12 mouse cellular contexts compared by ENCODE assay signal in genomic region chr11:109545700-109546143, GRCm38 (mm10).
DNase-seq lines count a peak whose midpoint lies in the region; ATAC-seq and TF ChIP-seq lines count a peak whose summit lies in the region.
"Had no signal": no experiment of that assay in that cellular context is flagged by ENCODE, and none has a peak within 500 bp of the region (broad histone marks: within the 10 kb centered on the region; RNA-seq: fewer than 3 reads in every experiment).

No protein-coding gene starts in this region.

- H3K9ac ChIP-seq in heart, embryonic 12.5 days, result no peak overlapping the region
- peak overlapping the region; percentile 6 for H3K9ac ChIP-seq in MEL (ENCODE audit: control insufficient read depth, low read depth, low read length, poor library complexity, severe bottlenecking)
- H3K9ac ChIP-seq in liver, embryonic 14.5 days (replicated peaks), result peak overlapping the region; percentile 38

- H3K4me1 ChIP-seq in heart, embryonic 12.5 days (replicated peaks), result peaks cover 34% of the 10 kb centered on the region
- H3K4me1 ChIP-seq in MEL (ENCODE audit: control insufficient read depth in 1 of 2, insufficient read depth in 2 of 2, low read length in 2 of 2), result peaks cover 30 to 42% of the 10 kb centered on the region in 2 experiments
- H3K4me1 ChIP-seq in liver, embryonic 14.5 days (replicated peaks; ENCODE audit: control insufficient read depth in 2 of 2, insufficient read depth in 2 of 2, low read length in 1 of 2), result peaks cover 58 to 73% of the 10 kb centered on the region in 2 experiments

- no peaks in the 10 kb centered on the region for H3K79me2 ChIP-seq in MEL (ENCODE audit: control insufficient read depth, insufficient read depth, low read length, poor library complexity)

- no peak for TF ChIP-seq POLR2A in MEL (IDR thresholded peaks at IDR 0.05; ENCODE audit: control insufficient read depth in 1 of 2, insufficient read depth in 1 of 2, low read depth in 1 of 2, low read length in 2 of 2, poor library complexity in 1 of 2)

- no peak overlapping the region for H3K4me3 ChIP-seq in heart, embryonic 12.5 days
- peak overlapping the region; percentile 17 to 43 for H3K4me3 ChIP-seq in MEL (ENCODE audit: control insufficient read depth in 1 of 2, insufficient read depth in 1 of 2, low read depth in 2 of 2, low read length in 2 of 2)
- H3K4me3 ChIP-seq in liver, embryonic 14.5 days (ENCODE audit: insufficient read depth in 1 of 2, low read depth in 2 of 2, low read length in 2 of 2), result no peak overlapping the region
- H3K4me3 ChIP-seq: heart, adult 2 months had no signal

- H3K27ac ChIP-seq in heart, embryonic 12.5 days (ENCODE audit: poor library complexity, severe bottlenecking), result no peak overlapping the region
- peak overlapping the region; percentile 8; the same call in 1 of the 2 replicates for H3K27ac ChIP-seq in MEL (ENCODE audit: control insufficient read depth, low read depth, low read length)
- H3K27ac ChIP-seq in liver, embryonic 14.5 days, result peak overlapping the region; percentile 58
- H3K27ac ChIP-seq: heart, adult 2 months had no signal

- DNase-seq in heart, adult 11 months, result no peak
- peak; percentile 64 for DNase-seq in MEL (ENCODE audit: low read depth, low spot score)
- peak; percentile 95 for DNase-seq in kidney, adult 9 months
- no peak for DNase-seq in liver, embryonic 14.5 days (ENCODE audit: low read depth in 3 of 3, low spot score in 3 of 3)
- no peak for DNase-seq in neural tube, embryonic 10.5 days (ENCODE audit: extremely low spot score, low spot score)
- DNase-seq in layer of hippocampus, postnatal 14 days (ENCODE audit: low spot score in 2 of 2), result no peak
- DNase-seq in embryo, embryonic 9.5 days (ENCODE audit: extremely low spot score), result no peak
- DNase-seq: heart, adult 2 months; layer of hippocampus, adult 9-11 months; lung, postnatal 4 days; thymus, adult 18-20 months had no signal

- TF ChIP-seq RAD21 in MEL (IDR thresholded peaks at IDR 0.05; ENCODE audit: low read depth, low read length), result no peak

- WGBS in heart, embryonic 12.5 days, result 51% methylated on average over 12 of the region's 12 CpGs
- whole genome bisulfite sequencing in liver, embryonic 14.5 days (ENCODE audit: insufficient replicate concordance), result 25% methylated on average over 12 of the region's 12 CpGs

- TF ChIP-seq EP300 in MEL (IDR thresholded peaks at IDR 0.05; ENCODE audit: low read depth in 1 of 2, low read length in 2 of 2), result peak; percentile 57; a peak in 3 of 4 replicates
- TF ChIP-seq EP300 in liver, embryonic 14.5 days (IDR thresholded peaks at IDR 0.05; ENCODE audit: low read depth), result no peak

- no peak for ATAC-seq in heart, embryonic 12.5 days (ENCODE audit: insufficient number of reproducible peaks, low FRiP score)
- ATAC-seq in liver, embryonic 14.5 days (ENCODE audit: insufficient read depth), result no peak

- H3K9me3 ChIP-seq in heart, embryonic 12.5 days (replicated peaks), result no peaks in the 10 kb centered on the region
- no peaks in the 10 kb centered on the region for H3K9me3 ChIP-seq in MEL (replicated peaks; ENCODE audit: insufficient read depth, low read length)
- no peaks in the 10 kb centered on the region for H3K9me3 ChIP-seq in liver, embryonic 14.5 days (ENCODE audit: control insufficient read depth, low read length)

- peak overlapping the region; percentile 33 for H3K4me2 ChIP-seq in heart, embryonic 12.5 days
- peak overlapping the region; percentile 63 for H3K4me2 ChIP-seq in liver, embryonic 14.5 days (ENCODE audit: low read depth)

- no peak for TF ChIP-seq CTCF in MEL (IDR thresholded peaks at IDR 0.05 in 2 of 3, conservative IDR thresholded peaks at IDR 0.05 in 1 of 3; ENCODE audit: control insufficient read depth in 1 of 3, insufficient read depth in 1 of 3, low read depth in 2 of 3, low read length in 3 of 3, poor library complexity in 1 of 3, severe bottlenecking in 1 of 3)
- TF ChIP-seq CTCF in liver, embryonic 14.5 days (IDR thresholded peaks at IDR 0.05; ENCODE audit: low read depth), result no peak

- no peaks in the 10 kb centered on the region for H3K36me3 ChIP-seq in heart, embryonic 12.5 days
- H3K36me3 ChIP-seq in MEL (ENCODE audit: control insufficient read depth in 1 of 2, insufficient read depth in 2 of 2, low read length in 2 of 2), result peaks cover 0 to 27% of the 10 kb centered on the region in 2 experiments; a peak in 2 of 4 replicates
- H3K36me3 ChIP-seq in liver, embryonic 14.5 days (replicated peaks; ENCODE audit: control insufficient read depth, insufficient read depth, low read depth), result no peaks in the 10 kb centered on the region

- H3K27me3 ChIP-seq in heart, embryonic 12.5 days (replicated peaks), result 0 out of 2 replicates have a peak, but pooled peaks cover 3% of the 10 kb centered on the region
- H3K27me3 ChIP-seq in MEL (ENCODE audit: control insufficient read depth in 1 of 2, insufficient read depth in 2 of 2, low read length in 2 of 2), result no peaks in the 10 kb centered on the region
- no peaks in the 10 kb centered on the region for H3K27me3 ChIP-seq in liver, embryonic 14.5 days (ENCODE audit: control insufficient read depth, insufficient read depth, low read length)

TF ChIP-seq in MEL, 35 proteins besides CTCF, POLR2A, EP300 and RAD21:
- TF ChIP-seq USF1 (IDR thresholded peaks at IDR 0.05; ENCODE audit: low read depth, low read length) (no peak), UBTF (IDR thresholded peaks at IDR 0.05; ENCODE audit: borderline replicate concordance, insufficient read depth, low read depth, low read length) (no peak), SIN3A (IDR thresholded peaks at IDR 0.05; ENCODE audit: low read length) (no peak), TBP (IDR thresholded peaks at IDR 0.05; ENCODE audit: low read depth, low read length) (no peak), ZMIZ1 (IDR thresholded peaks at IDR 0.05; ENCODE audit: low read depth, low read length) (no peak), GABPA (IDR thresholded peaks at IDR 0.05; ENCODE audit: low read depth, low read length) (no peak), JUND (IDR thresholded peaks at IDR 0.05; ENCODE audit: low read depth, low read length) (no peak), TCF12 (IDR thresholded peaks at IDR 0.05; ENCODE audit: low read depth, low read length) (peak; percentile 71), MXI1 (IDR thresholded peaks at IDR 0.05; ENCODE audit: low read depth, low read length) (no peak; the same call in 1 of the 2 replicates), NRF1 (IDR thresholded peaks at IDR 0.05; ENCODE audit: insufficient read depth, low read depth, low read length, poor library complexity, severe bottlenecking) (no peak), RCOR1 (IDR thresholded peaks at IDR 0.05; ENCODE audit: low read depth, low read length) (peak; percentile 52), ETS1 (IDR thresholded peaks at IDR 0.05; ENCODE audit: low read depth, low read length) (peak; percentile 62), KAT2A (conservative IDR thresholded peaks at IDR 0.05; ENCODE audit: low read depth, low read length) (no peak), SMC3 (IDR thresholded peaks at IDR 0.05; ENCODE audit: low read depth, low read length) (no peak), MAFK (IDR thresholded peaks at IDR 0.05; ENCODE audit: borderline replicate concordance, low read depth, low read length) (no peak), MAX (IDR thresholded peaks at IDR 0.05; ENCODE audit: low read length) (no peak), MAZ (IDR thresholded peaks at IDR 0.05; ENCODE audit: low read depth, low read length) (no peak), USF2 (IDR thresholded peaks at IDR 0.05; ENCODE audit: borderline replicate concordance in 1 of 2, insufficient read depth in 1 of 2, low read depth in 1 of 2, low read length in 2 of 2) (no peak), MYB (IDR thresholded peaks at IDR 0.05; ENCODE audit: low read depth, low read length) (no peak), GATA1 (IDR thresholded peaks at IDR 0.05; ENCODE audit: low read depth, low read length) (peak; percentile 72; the same call in 1 of the 2 replicates), ZKSCAN1 (IDR thresholded peaks at IDR 0.05; ENCODE audit: low read depth, low read length) (no peak), TAL1 (IDR thresholded peaks at IDR 0.05; ENCODE audit: low read length) (0 out of 2 replicates have a peak, but pooled peaks have one; percentile 10), CHD1 (IDR thresholded peaks at IDR 0.05; ENCODE audit: low read depth, low read length) (no peak), HCFC1 (IDR thresholded peaks at IDR 0.05; ENCODE audit: low read depth, low read length) (no peak), ELF1 (IDR thresholded peaks at IDR 0.05; ENCODE audit: low read depth, low read length) (no peak), ZNF384 (IDR thresholded peaks at IDR 0.05; ENCODE audit: low read depth, low read length) (no peak), MYC (IDR thresholded peaks at IDR 0.05; ENCODE audit: low read depth, low read length) (no peak), POLR2AphosphoS5 (IDR thresholded peaks at IDR 0.05; ENCODE audit: borderline replicate concordance, low read depth, low read length) (no peak), BHLHE40 (IDR thresholded peaks at IDR 0.05; ENCODE audit: borderline replicate concordance, low read depth, low read length) (no peak), POLR2AphosphoS2 (IDR thresholded peaks at IDR 0.05; ENCODE audit: low read length) (no peak), CHD2 (IDR thresholded peaks at IDR 0.05; ENCODE audit: low read length) (no peak), E2F4 (IDR thresholded peaks at IDR 0.05; ENCODE audit: borderline replicate concordance, low read depth, low read length) (no peak), MEF2A (IDR thresholded peaks at IDR 0.05; ENCODE audit: extremely low read depth, insufficient replicate concordance, low read depth, low read length, poor library complexity, severe bottlenecking) (no peak), NELFE (IDR thresholded peaks at IDR 0.05; ENCODE audit: low read depth, low read length) (no peak), ZC3H11A (IDR thresholded peaks at IDR 0.05; ENCODE audit: low read depth, low read length) (no peak)

Comparison
In these comparisons a context has a peak if more than half of its experiments do, and no peak if none do; other contexts are left out.
1. H3K4me3 ChIP-seq: peak in MEL (2 of 2); none in heart, embryonic 12.5 days (single experiment) and liver, embryonic 14.5 days (0 of 2).
2. DNase-seq: peak in MEL (single experiment) and kidney, adult 9 months (single experiment); none in heart, adult 11 months (single experiment), liver, embryonic 14.5 days (0 of 3), neural tube, embryonic 10.5 days (single experiment), layer of hippocampus, postnatal 14 days (0 of 2) and embryo, embryonic 9.5 days (single experiment).